Mouse (Mus musculus) thymus, adult 2 months (tissue): ENCODE results near the gene Rims1. TPM values are rescaled to one million over a fixed set of nuclear protein-coding genes. Genes with fewer than 3 reads are reported as not detected.

Experiments
- DNase-seq: peaks from one replicate; pipeline ENCODE4 v3.0.0; 2021
- H3K27ac ChIP-seq: fragments of 200-500 bp; 2 replicates; pipeline ENCODE4 v1.5.1; 2012; ENCODE audit warnings: low read length, control low read depth; ENCODE audit not compliant: control insufficient read depth, insufficient read depth
- H3K27me3 ChIP-seq: fragments of 200-500 bp; 2 replicates; pipeline ENCODE4 v1.6.1; 2012; ENCODE audit warnings: mild to moderate bottlenecking, low read length, moderate library complexity, mixed read lengths; ENCODE audit not compliant: control insufficient read depth, insufficient read depth
- H3K36me3 ChIP-seq: fragments of 200-500 bp; 2 replicates; pipeline ENCODE4 v1.6.1; 2012; ENCODE audit warnings: mild to moderate bottlenecking, low read length, moderate library complexity; ENCODE audit not compliant: control insufficient read depth, insufficient read depth
- H3K4me1 ChIP-seq: fragments of 200-500 bp; replicated peaks from 2 replicates; pipeline ENCODE4 v1.6.1; 2012; ENCODE audit warnings: low read length; ENCODE audit not compliant: control insufficient read depth, insufficient read depth
- H3K4me3 ChIP-seq: fragments of 200-500 bp; 2 replicates; pipeline ENCODE4 v1.5.1; 2012; ENCODE audit warnings: mild to moderate bottlenecking, low read length, control low read depth, moderate library complexity; ENCODE audit not compliant: control insufficient read depth, insufficient read depth
- CTCF ChIP-seq: fragments of 200-500 bp; IDR thresholded peaks from 2 replicates; pipeline ENCODE4 v1.5.1; 2012; ENCODE audit warnings: mild to moderate bottlenecking, control low read depth, low read length, moderate library complexity, borderline replicate concordance; ENCODE audit not compliant: control insufficient read depth, poor library complexity, insufficient read depth; ENCODE audit errors: extremely low read depth
- POLR2A ChIP-seq: fragments of 200-500 bp; IDR thresholded peaks from 2 replicates; pipeline ENCODE4 v1.6.1; 2012; ENCODE audit warnings: mild to moderate bottlenecking, low read length, control low read depth, moderate library complexity; ENCODE audit not compliant: control insufficient read depth, poor library complexity, insufficient read depth; ENCODE audit errors: extremely low read depth
- WGBS: fragments of 180-500 bp; shearing (Covaris S2); methylation state at CpG from one replicate; pipeline ENCODE4 v1.1.7; 2018; 5-methylcytosine and 5-hydroxymethylcytosine counted together
- polyA plus RNA-seq: library from polyadenylated mRNA; depleted of rRNA; stranded (reverse); fragments of >200 nt; gene quantifications from 2 replicates; pipeline ENCODE4 v1.2.3, GENCODE M21; 2012

Rims1 gene
- polyA plus RNA-seq, 1 experiment, result not detected

DNA sequence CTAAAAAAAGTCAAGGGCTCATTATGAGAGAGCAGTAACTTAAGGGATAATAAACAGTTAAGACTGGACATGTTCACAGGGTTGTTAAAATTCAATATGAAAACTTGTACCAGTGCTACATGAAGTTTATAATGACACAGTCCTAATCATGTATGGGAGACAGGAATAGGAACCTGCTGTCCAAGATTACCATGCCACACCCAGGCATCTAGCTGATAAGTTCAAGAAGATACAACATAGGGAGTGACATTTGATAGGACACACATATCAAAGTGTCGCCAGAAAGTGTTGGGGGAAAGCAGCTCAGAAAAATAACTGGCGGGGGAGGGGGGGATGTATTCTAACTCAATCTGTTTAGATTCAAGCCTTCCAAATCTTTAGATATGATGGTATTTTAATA, 449.6 kb downstream of the Rims1 start:
- Histone ChIP-seq H3K27ac (no peak overlapping the region), H3K36me3 (no peaks in the 10 kb centered on the region), H3K4me3 (no peak overlapping the region), H3K4me1 (no peaks in the 10 kb centered on the region), H3K27me3 (no peaks in the 10 kb centered on the region)
- DNase-seq, result no peak
- no peak for TF ChIP-seq CTCF
- TF ChIP-seq POLR2A, result no peak
- WGBS, result 92% methylated on average over 2 of the region's 2 CpGs

DNA sequence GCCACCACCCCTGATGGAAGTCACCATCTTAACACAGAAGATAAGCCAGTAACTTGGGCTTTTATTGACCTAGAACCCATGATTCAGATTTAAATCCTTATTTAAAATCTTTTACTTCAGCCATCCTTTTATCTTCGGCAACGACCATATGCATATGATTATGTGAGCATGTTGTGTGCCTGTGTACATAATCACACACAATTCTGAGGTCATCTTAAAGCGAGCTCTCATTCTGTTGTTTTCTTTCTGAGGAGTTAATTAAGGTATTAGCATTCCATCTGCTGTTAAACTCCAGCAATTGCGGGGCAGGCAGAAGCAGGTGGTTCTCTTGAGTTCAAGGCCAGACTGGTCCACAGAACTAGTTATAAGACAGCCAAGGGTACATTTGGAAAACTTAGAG, 452.1 kb downstream of the Rims1 start:
- no peaks in the 10 kb centered on the region for H3K36me3 ChIP-seq
- DNase-seq, result no peak
- H3K4me1 ChIP-seq, result no peaks in the 10 kb centered on the region
- no peak overlapping the region for H3K27ac ChIP-seq
- WGBS, result 86% methylated on average over 4 of the region's 4 CpGs
- H3K4me3 ChIP-seq, result no peak overlapping the region
- no peaks in the 10 kb centered on the region for H3K27me3 ChIP-seq
- TF ChIP-seq POLR2A (no peak), CTCF (no peak)

GRCm38 (mm10) chr1:22338914-22339313, 466.9 kb downstream of the Rims1 start:
- H3K4me1 ChIP-seq, result no peaks in the 10 kb centered on the region
- H3K4me3 ChIP-seq, result no peak overlapping the region
- WGBS, result 93% methylated on average over 9 of the region's 9 CpGs
- no peak overlapping the region for H3K27ac ChIP-seq
- no peaks in the 10 kb centered on the region for H3K27me3 ChIP-seq
- no peak for TF ChIP-seq POLR2A
- TF ChIP-seq CTCF, result no peak
- no peak for DNase-seq
- H3K36me3 ChIP-seq, result no peaks in the 10 kb centered on the region

GRCm38 (mm10) chr1:22320941-22321676, 484.7 kb downstream of the Rims1 start:
- Histone ChIP-seq H3K27ac (no peak overlapping the region), H3K4me1 (no peaks in the 10 kb centered on the region), H3K27me3 (no peaks in the 10 kb centered on the region), H3K36me3 (no peaks in the 10 kb centered on the region), H3K4me3 (no peak overlapping the region)
- DNase-seq, result no peak
- 75% methylated on average over 6 of the region's 6 CpGs for WGBS
- TF ChIP-seq POLR2A (no peak), CTCF (no peak)

GRCm38 (mm10) chr1:22315537-22315936, 490.3 kb downstream of the Rims1 start:
- Histone ChIP-seq H3K36me3 (no peaks in the 10 kb centered on the region), H3K27ac (no peak overlapping the region), H3K27me3 (no peaks in the 10 kb centered on the region), H3K4me1 (no peaks in the 10 kb centered on the region), H3K4me3 (no peak overlapping the region)
- no peak for DNase-seq
- TF ChIP-seq POLR2A (no peak), CTCF (no peak)
- WGBS, result 71% methylated on average over 2 of the region's 2 CpGs

DNA sequence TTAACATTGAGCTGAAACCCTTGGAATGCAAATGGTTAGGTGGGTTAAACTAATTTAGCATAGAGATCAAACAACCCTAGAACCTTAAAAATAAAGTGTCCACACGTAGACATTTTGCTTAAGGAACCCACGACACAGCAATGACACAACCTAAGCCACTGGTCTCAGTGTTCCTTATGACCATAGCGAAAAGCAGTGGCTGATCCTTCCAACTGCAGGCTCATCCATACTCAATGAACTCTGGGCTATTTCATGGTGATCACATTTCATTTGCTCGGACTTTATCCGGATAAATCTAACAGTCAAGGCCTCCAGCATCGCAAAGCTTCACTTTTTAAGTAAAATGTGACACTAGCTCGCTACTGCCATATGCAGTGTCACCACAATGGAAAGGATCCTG, 494.3 kb downstream of the Rims1 start:
- TF ChIP-seq CTCF, result no peak
- no peak for TF ChIP-seq POLR2A
- Histone ChIP-seq H3K27ac (no peak overlapping the region), H3K36me3 (no peaks in the 10 kb centered on the region), H3K27me3 (no peaks in the 10 kb centered on the region), H3K4me3 (no peak overlapping the region), H3K4me1 (no peaks in the 10 kb centered on the region)
- no peak for DNase-seq
- WGBS, result 87% methylated on average over 7 of the region's 7 CpGs

DNA sequence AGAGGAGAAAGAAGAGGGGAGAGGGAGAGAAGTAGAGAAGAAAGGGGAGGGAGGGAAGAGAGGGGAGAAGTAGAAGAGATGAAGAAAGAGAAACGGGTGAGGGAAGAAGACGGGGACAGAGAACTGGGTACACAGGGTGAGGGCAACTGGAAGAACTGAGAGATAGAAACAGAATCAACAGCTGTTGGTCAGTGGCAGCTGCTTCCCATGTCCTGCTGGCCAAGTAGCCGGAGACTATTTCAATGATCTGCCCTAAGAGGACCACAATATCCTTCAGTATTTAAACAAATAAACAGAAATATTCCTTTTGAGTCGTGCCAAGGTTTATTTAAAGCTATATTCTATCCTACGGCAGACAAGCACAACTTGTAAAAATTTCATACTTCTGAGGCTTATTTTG, 499.3 kb downstream of the Rims1 start:
- no peaks in the 10 kb centered on the region for H3K4me1 ChIP-seq
- no peak for TF ChIP-seq CTCF
- no peak for TF ChIP-seq POLR2A
- 96% methylated on average over 5 of the region's 5 CpGs for WGBS
- no peak overlapping the region for H3K27ac ChIP-seq
- H3K36me3 ChIP-seq, result no peaks in the 10 kb centered on the region
- DNase-seq, result no peak
- no peak overlapping the region for H3K4me3 ChIP-seq
- no peaks in the 10 kb centered on the region for H3K27me3 ChIP-seq
